Mouse (Mus musculus): Measurements from ENCODE around the gene Arhgap27.

The Arhgap27 gene

GRCm38 (mm10) chr11:103371222-103371539 lies 7.7 kb upstream of the Arhgap27 start:
- H3K27me3 ChIP-seq (ENCODE audit: control insufficient read depth, insufficient read depth, low read length, poor library complexity, severe bottlenecking): no peaks in the 10 kb centered on the region
- DNase-seq (ENCODE audit: low read depth, low spot score): no peak
- H3K36me3 ChIP-seq (ENCODE audit: control insufficient read depth, insufficient read depth, low read length, poor library complexity, severe bottlenecking): peaks cover 3% of the 10 kb centered on the region; the same call in 1 of the 2 replicates

- no peak for DNase-seq (ENCODE audit: low read depth, low spot score)
- peaks cover 3% of the 10 kb centered on the region; the same call in 1 of the 2 replicates for H3K36me3 ChIP-seq (ENCODE audit: control insufficient read depth, insufficient read depth, low read length, poor library complexity, severe bottlenecking)
- no peaks in the 10 kb centered on the region for H3K27me3 ChIP-seq (ENCODE audit: control insufficient read depth, insufficient read depth, low read length, poor library complexity, severe bottlenecking)
Observed at GRCm38 (mm10) chr11:103370397-103371221, 7.1 kb upstream of the Arhgap27 start.

DNA sequence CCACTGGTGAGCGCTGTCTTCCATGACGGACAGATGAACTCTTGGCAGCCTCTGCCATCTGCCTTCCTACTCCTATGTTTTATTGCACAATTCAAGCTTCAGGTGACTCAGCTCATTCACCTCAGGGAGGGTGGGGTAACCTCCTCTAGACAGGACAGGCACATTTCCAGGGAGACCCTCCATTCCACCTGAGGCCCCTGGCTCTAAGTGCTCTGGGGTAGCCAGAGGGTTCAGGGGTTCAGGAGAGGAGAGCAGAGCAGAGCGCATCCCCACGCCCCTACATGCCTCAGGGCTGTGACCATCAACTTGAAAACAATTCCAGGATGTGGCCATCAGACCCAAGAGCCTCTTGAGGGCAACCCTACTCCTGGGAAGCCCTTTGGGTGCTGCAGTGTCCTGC lies 2.0 kb upstream of the Arhgap27 start:
- Histone ChIP-seq H3K27me3 (ENCODE audit: control insufficient read depth, insufficient read depth, low read length, poor library complexity, severe bottlenecking) (no peaks in the 10 kb centered on the region), H3K36me3 (ENCODE audit: control insufficient read depth, insufficient read depth, low read length, poor library complexity, severe bottlenecking) (no peaks in the 10 kb centered on the region; the same call in 1 of the 2 replicates)
- DNase-seq (ENCODE audit: low read depth, low spot score): no peak

DNA sequence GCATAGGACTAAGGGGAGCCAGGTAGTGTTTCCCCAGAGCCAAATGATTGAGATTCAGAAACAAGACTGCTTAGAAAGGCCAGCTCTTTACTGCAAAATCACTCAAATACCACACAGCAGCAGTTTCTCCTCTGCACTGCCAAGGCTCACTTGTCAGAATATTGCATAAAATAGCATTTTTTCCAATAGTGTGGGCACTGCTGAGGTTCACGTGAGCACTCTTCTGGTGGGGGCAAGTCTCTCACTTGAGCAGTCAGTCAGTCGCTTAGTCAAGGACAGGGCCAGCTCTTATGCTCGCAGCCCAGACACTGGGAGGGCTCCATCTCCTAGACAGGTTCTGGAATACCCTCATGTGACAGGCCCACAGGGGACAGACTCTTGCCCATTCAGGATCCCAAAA lies 1.5 kb upstream of the Arhgap27 start:
- no peaks in the 10 kb centered on the region; the same call in 1 of the 2 replicates for H3K36me3 ChIP-seq (ENCODE audit: control insufficient read depth, insufficient read depth, low read length, poor library complexity, severe bottlenecking)
- DNase-seq (ENCODE audit: low read depth, low spot score): no peak
- no peaks in the 10 kb centered on the region for H3K27me3 ChIP-seq (ENCODE audit: control insufficient read depth, insufficient read depth, low read length, poor library complexity, severe bottlenecking)

- H3K27me3 ChIP-seq (ENCODE audit: control insufficient read depth, insufficient read depth, low read length, poor library complexity, severe bottlenecking): no peaks in the 10 kb centered on the region
- no peak for DNase-seq (ENCODE audit: low read depth, low spot score)
- no peaks in the 10 kb centered on the region; the same call in 1 of the 2 replicates for H3K36me3 ChIP-seq (ENCODE audit: control insufficient read depth, insufficient read depth, low read length, poor library complexity, severe bottlenecking)
Observed at GRCm38 (mm10) chr11:103364335-103364734, 843 bp upstream of the Arhgap27 start.

DNA sequence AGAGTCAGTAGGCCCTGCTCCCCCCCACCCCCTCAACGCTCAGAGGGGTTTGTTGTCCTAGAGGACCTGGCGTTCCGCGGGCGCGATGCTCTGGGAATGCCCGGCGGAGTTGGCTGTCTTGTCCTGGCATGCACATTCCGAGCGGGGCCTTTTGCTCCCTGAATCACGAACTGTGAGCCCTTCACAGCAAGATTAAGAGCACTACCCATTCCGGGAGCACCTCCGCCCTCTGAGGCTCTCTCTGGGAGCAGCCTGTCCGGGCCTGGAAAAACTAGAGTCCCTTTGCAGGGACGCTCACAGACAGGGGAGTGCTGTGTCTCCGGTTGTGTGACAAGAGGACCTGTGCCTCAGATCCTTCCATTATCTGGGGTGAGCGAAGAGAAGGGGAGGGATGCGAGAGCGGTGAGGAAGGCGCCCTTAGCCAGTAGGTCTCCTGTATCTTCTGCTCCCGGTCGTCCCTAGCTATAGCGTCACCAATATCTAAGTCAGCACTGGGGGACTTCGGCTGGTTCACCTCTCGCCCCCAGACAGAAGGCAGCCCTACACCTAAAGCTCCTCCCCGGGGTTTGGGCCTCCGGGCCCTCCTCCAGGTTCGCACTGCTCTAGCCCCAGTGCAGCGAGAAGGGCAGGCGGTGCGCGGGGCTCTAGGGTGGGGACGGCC lies 841 bp downstream of the Arhgap27 start:
- H3K36me3 ChIP-seq (ENCODE audit: control insufficient read depth, insufficient read depth, low read length, poor library complexity, severe bottlenecking): no peaks in the 10 kb centered on the region
- no peaks in the 10 kb centered on the region for H3K27me3 ChIP-seq (ENCODE audit: control insufficient read depth, insufficient read depth, low read length, poor library complexity, severe bottlenecking)
- no peak for DNase-seq (ENCODE audit: low read depth, low spot score)

DNA sequence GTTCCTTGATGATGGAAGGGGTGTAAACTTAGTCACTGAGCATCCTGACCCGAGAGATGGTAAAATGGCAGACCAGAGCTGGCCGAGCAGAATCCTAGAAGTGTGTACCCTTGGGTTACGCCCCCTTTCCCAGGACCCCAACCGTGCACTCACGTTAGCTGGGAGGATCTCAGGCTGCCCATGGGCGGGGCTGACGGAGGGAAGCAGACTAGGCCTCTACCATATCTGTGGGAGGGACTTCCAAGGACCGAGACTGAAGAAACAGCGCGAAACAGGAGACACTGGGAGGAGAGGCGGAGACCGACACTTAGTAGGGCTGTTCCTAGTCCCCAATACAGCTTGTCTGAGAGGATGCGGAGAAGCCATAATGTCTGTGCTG lies 1.4 kb downstream of the Arhgap27 start:
- no peak for DNase-seq (ENCODE audit: low read depth, low spot score)
- no peaks in the 10 kb centered on the region for H3K36me3 ChIP-seq (ENCODE audit: control insufficient read depth, insufficient read depth, low read length, poor library complexity, severe bottlenecking)

GRCm38 (mm10) chr11:103361396-103362053 lies 2.0 kb downstream of the Arhgap27 start:
- H3K36me3 ChIP-seq (ENCODE audit: control insufficient read depth, insufficient read depth, low read length, poor library complexity, severe bottlenecking): no peaks in the 10 kb centered on the region
- peak; percentile 85 for DNase-seq (ENCODE audit: low read depth, low spot score)
- H3K27me3 ChIP-seq (ENCODE audit: control insufficient read depth, insufficient read depth, low read length, poor library complexity, severe bottlenecking): no peaks in the 10 kb centered on the region

More for the DNA sequence above, 1.4 kb downstream of the Arhgap27 start:
- H3K27me3 ChIP-seq (ENCODE audit: control insufficient read depth, insufficient read depth, low read length, poor library complexity, severe bottlenecking): no peaks in the 10 kb centered on the region

- Histone ChIP-seq H3K27me3 (ENCODE audit: control insufficient read depth, insufficient read depth, low read length, poor library complexity, severe bottlenecking) (no peaks in the 10 kb centered on the region), H3K36me3 (ENCODE audit: control insufficient read depth, insufficient read depth, low read length, poor library complexity, severe bottlenecking) (no peaks in the 10 kb centered on the region)
- DNase-seq (ENCODE audit: low read depth, low spot score): peak; percentile 47
Observed at GRCm38 (mm10) chr11:103360661-103361081, 2.8 kb downstream of the Arhgap27 start.

- peak; percentile 89 for DNase-seq (ENCODE audit: low read depth, low spot score)
- Histone ChIP-seq H3K36me3 (ENCODE audit: control insufficient read depth, insufficient read depth, low read length, poor library complexity, severe bottlenecking) (no peaks in the 10 kb centered on the region), H3K27me3 (ENCODE audit: control insufficient read depth, insufficient read depth, low read length, poor library complexity, severe bottlenecking) (no peaks in the 10 kb centered on the region)
Observed at GRCm38 (mm10) chr11:103359841-103360641, 3.5 kb downstream of the Arhgap27 start.

DNA sequence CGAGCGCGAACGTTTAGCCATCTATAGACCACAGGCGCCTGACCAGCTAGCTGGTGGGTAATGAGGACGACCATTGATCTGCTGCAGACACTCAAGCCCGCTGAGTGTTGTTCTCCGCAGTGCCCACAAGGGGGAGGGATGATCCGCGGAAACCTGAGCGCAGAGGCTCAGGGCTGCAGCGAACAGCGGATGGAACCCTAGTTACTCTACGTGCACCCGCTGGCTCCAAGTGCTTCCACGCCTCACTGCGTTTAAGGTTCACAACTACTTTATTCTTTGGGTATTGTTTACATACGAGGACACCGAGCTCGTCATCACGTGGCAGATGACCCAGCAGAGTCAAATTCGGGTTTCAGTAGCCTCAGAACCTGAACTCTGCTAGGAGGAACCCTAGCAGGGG lies 4.4 kb downstream of the Arhgap27 start:
- Histone ChIP-seq H3K36me3 (ENCODE audit: control insufficient read depth, insufficient read depth, low read length, poor library complexity, severe bottlenecking) (no peaks in the 10 kb centered on the region), H3K27me3 (ENCODE audit: control insufficient read depth, insufficient read depth, low read length, poor library complexity, severe bottlenecking) (no peaks in the 10 kb centered on the region)
- DNase-seq (ENCODE audit: low read depth, low spot score): peak; percentile 91

DNA sequence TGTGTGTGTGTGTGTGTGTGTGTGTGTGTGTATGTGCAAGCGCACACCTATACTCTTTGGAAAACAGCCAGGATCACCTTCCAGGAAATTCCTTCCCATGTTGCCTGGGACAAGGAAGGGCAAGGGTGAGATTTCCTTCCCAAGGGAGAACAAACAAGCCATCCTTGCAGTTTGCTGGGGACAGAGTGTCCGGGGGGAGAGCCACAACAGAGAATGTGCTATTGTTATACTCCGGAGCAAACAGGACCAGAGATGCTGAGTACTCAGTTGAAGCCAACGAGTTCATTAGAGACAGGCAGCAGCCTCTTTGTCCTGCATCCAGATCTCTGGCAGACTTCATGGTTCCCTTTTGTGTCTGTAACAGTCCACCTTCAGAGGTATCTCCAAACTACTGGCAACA lies 5.2 kb downstream of the Arhgap27 start:
- no peak for DNase-seq (ENCODE audit: low read depth, low spot score)
- H3K36me3 ChIP-seq (ENCODE audit: control insufficient read depth, insufficient read depth, low read length, poor library complexity, severe bottlenecking): no peaks in the 10 kb centered on the region
- H3K27me3 ChIP-seq (ENCODE audit: control insufficient read depth, insufficient read depth, low read length, poor library complexity, severe bottlenecking): no peaks in the 10 kb centered on the region

- no peak for DNase-seq (ENCODE audit: low read depth, low spot score)
Observed at GRCm38 (mm10) chr11:103357710-103358109, 5.8 kb downstream of the Arhgap27 start.

DNA sequence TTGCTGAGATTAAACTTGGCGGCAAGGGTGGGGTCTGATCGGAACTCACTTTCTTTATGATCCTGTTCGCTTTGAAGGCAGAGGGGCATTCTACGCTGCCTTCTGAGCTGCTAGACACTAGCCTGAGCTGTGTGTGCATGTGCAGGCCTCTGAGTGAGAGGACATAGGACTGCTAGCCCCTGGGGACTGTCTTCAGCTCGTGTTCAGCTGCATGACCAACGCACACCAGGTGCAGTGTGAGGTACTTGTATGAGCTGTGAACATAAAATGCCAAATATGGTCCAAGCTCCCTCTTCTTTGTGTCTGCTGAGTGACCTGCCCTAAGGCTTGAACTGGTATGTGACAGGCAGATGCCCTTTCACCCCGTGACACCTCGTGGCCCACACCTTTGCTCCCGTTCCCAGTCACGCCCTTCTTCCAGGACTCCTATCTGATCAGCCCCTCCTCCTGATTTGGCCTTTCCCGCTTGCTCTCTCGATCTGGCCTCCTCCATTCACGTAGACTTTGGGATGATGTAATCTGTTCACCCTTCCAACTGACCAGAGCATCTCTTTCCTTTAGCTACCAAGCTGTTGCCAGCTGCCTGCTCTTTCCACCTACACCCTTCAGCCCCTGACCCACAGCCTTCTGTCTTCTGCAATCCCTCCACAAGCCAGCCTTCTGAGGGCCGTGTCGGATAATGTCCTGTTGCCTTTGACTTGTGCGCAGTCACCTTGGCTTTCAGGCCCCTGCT lies 6.4 kb downstream of the Arhgap27 start:
- Histone ChIP-seq H3K27me3 (ENCODE audit: control insufficient read depth, insufficient read depth, low read length, poor library complexity, severe bottlenecking) (no peaks in the 10 kb centered on the region), H3K36me3 (ENCODE audit: control insufficient read depth, insufficient read depth, low read length, poor library complexity, severe bottlenecking) (no peaks in the 10 kb centered on the region)
- DNase-seq (ENCODE audit: low read depth, low spot score): no peak

More at GRCm38 (mm10) chr11:103357710-103358109, 5.8 kb downstream of the Arhgap27 start:
- Histone ChIP-seq H3K27me3 (ENCODE audit: control insufficient read depth, insufficient read depth, low read length, poor library complexity, severe bottlenecking) (no peaks in the 10 kb centered on the region), H3K36me3 (ENCODE audit: control insufficient read depth, insufficient read depth, low read length, poor library complexity, severe bottlenecking) (no peaks in the 10 kb centered on the region)

Measured in splenic B cell, adult 2 months (primary cell).